In genomic region chr2:148242242-148242641, GRCm38 (mm10) we compare ENCODE assay signal across 27 mouse cellular contexts.
DNase-seq lines count a peak whose midpoint lies in the region; ATAC-seq lines count a peak whose summit lies in the region.
"Had no signal": no experiment of that assay in that cellular context is flagged by ENCODE, and none has a peak within 500 bp of the region (broad histone marks: within the 10 kb centered on the region; RNA-seq: fewer than 3 reads in every experiment).

No protein-coding gene starts in this region.

- no peak overlapping the region for H3K27ac ChIP-seq in forebrain, embryonic 12.5 days
- H3K27ac ChIP-seq in forebrain, embryonic 10.5 days: no peak overlapping the region
- H3K27ac ChIP-seq in embryonic facial prominence, embryonic 14.5 days (replicated peaks; ENCODE audit: low read depth, low read length): no peak overlapping the region
- peak overlapping the region; percentile 20; the same call in 1 of the 2 replicates for H3K27ac ChIP-seq in kidney, embryonic 16.5 days (ENCODE audit: low read length)
- no peak overlapping the region for H3K27ac ChIP-seq in midbrain, embryonic 16.5 days (ENCODE audit: low read length)
- H3K27ac ChIP-seq: gastrocnemius, adult 2 months; heart, embryonic 15.5 days; hindbrain, embryonic 15.5 days; limb, embryonic 10.5 days; macrophage; midbrain, embryonic 15.5 days; neural tube, embryonic 13.5 days; stomach, embryonic 15.5 days had no signal

- peak; percentile 59; the same call in 1 of the 2 replicates for ATAC-seq in forebrain, embryonic 12.5 days (ENCODE audit: low FRiP score)
- ATAC-seq in embryonic facial prominence, embryonic 14.5 days (ENCODE audit: low read depth): peak; percentile 47; the same call in 1 of the 2 replicates
- ATAC-seq in kidney, embryonic 16.5 days (ENCODE audit: low FRiP score, low TSS enrichment): peak; percentile 87
- no peak for ATAC-seq in midbrain, embryonic 16.5 days
- ATAC-seq: liver, postnatal 0 days; lung, postnatal 0 days; midbrain, embryonic 15.5 days had no signal

- 55% methylated on average over 4 of the region's 4 CpGs for WGBS in forebrain, embryonic 12.5 days
- 72% methylated on average over 4 of the region's 4 CpGs for WGBS in forebrain, embryonic 10.5 days
- WGBS in embryonic facial prominence, embryonic 14.5 days: 62% methylated on average over 4 of the region's 4 CpGs
- 35% methylated on average over 4 of the region's 4 CpGs for WGBS in kidney, embryonic 16.5 days
- WGBS in midbrain, embryonic 16.5 days: 78% methylated on average over 4 of the region's 4 CpGs

- no peak overlapping the region for H3K4me3 ChIP-seq in forebrain, embryonic 12.5 days (replicated peaks)
- no peak overlapping the region for H3K4me3 ChIP-seq in forebrain, embryonic 10.5 days
- H3K4me3 ChIP-seq in embryonic facial prominence, embryonic 14.5 days (ENCODE audit: low read depth, low read length): no peak overlapping the region
- H3K4me3 ChIP-seq in kidney, embryonic 16.5 days (ENCODE audit: low read length): no peak overlapping the region
- H3K4me3 ChIP-seq in midbrain, embryonic 16.5 days (ENCODE audit: low read depth, low read length): no peak overlapping the region
- H3K4me3 ChIP-seq: gastrocnemius, adult 2 months; heart, embryonic 15.5 days; hindbrain, embryonic 15.5 days; limb, embryonic 10.5 days; midbrain, embryonic 15.5 days; myocyte; neural tube, embryonic 13.5 days; stomach, embryonic 15.5 days had no signal

- DNase-seq in forebrain, embryonic 10.5 days (ENCODE audit: extremely low spot score, low spot score): no peak
- DNase-seq in Muller cell, postnatal 12 days (ENCODE audit: inconsistent ontology term): peak; percentile 60
- peak; percentile 51 for DNase-seq in embryonic facial prominence, embryonic 14.5 days (ENCODE audit: low spot score)
- no peak for DNase-seq in right cerebral cortex, postnatal 14 days
- DNase-seq in urinary bladder, postnatal 14 days (ENCODE audit: low spot score): no peak
- DNase-seq: adrenal gland, adult 8-10 months; cerebellum, adult 2 months; cerebellum, postnatal 25 days; gastrocnemius, adult 2 months; heart, postnatal 36 days; liver; liver, postnatal 0 days; right cerebral cortex, adult 18-20 months; thymus, adult 18-20 months; thymus, postnatal 36 days had no signal

- H3K36me3 ChIP-seq in forebrain, embryonic 12.5 days (replicated peaks): no peaks in the 10 kb centered on the region
- H3K36me3 ChIP-seq in forebrain, embryonic 10.5 days (replicated peaks): no peaks in the 10 kb centered on the region
- H3K36me3 ChIP-seq in embryonic facial prominence, embryonic 14.5 days (ENCODE audit: control insufficient read depth, insufficient read depth, low read length): no peaks in the 10 kb centered on the region
- H3K36me3 ChIP-seq in kidney, embryonic 16.5 days (ENCODE audit: insufficient read depth, low read length): no peaks in the 10 kb centered on the region
- H3K36me3 ChIP-seq in midbrain, embryonic 16.5 days (ENCODE audit: control insufficient read depth, insufficient read depth, low read length): no peaks in the 10 kb centered on the region
- H3K36me3 ChIP-seq: heart, embryonic 15.5 days; hindbrain, embryonic 15.5 days; limb, embryonic 10.5 days; midbrain, embryonic 15.5 days; neural tube, embryonic 13.5 days; stomach, embryonic 15.5 days had no signal

- no peaks in the 10 kb centered on the region for H3K9me3 ChIP-seq in forebrain, embryonic 12.5 days
- H3K9me3 ChIP-seq in forebrain, embryonic 10.5 days: no peaks in the 10 kb centered on the region
- no peaks in the 10 kb centered on the region for H3K9me3 ChIP-seq in embryonic facial prominence, embryonic 14.5 days (ENCODE audit: control insufficient read depth, low read length)
- H3K9me3 ChIP-seq in kidney, embryonic 16.5 days (ENCODE audit: low read length): no peaks in the 10 kb centered on the region
- no peaks in the 10 kb centered on the region for H3K9me3 ChIP-seq in midbrain, embryonic 16.5 days (replicated peaks; ENCODE audit: control insufficient read depth, low read length, poor library complexity, severe bottlenecking)
- H3K9me3 ChIP-seq: heart, embryonic 15.5 days; hindbrain, embryonic 15.5 days; limb, embryonic 10.5 days; midbrain, embryonic 15.5 days; neural tube, embryonic 13.5 days; stomach, embryonic 15.5 days had no signal

- no peaks in the 10 kb centered on the region for H3K27me3 ChIP-seq in forebrain, embryonic 12.5 days
- no peaks in the 10 kb centered on the region for H3K27me3 ChIP-seq in forebrain, embryonic 10.5 days (ENCODE audit: poor library complexity, severe bottlenecking)
- no peaks in the 10 kb centered on the region for H3K27me3 ChIP-seq in embryonic facial prominence, embryonic 14.5 days (replicated peaks; ENCODE audit: control insufficient read depth, insufficient read depth, low read length)
- no peaks in the 10 kb centered on the region for H3K27me3 ChIP-seq in kidney, embryonic 16.5 days (ENCODE audit: insufficient read depth, low read length)
- no peaks in the 10 kb centered on the region for H3K27me3 ChIP-seq in midbrain, embryonic 16.5 days (ENCODE audit: control insufficient read depth, insufficient read depth, low read depth, low read length)
- H3K27me3 ChIP-seq: hindbrain, embryonic 15.5 days; midbrain, embryonic 15.5 days; neural tube, embryonic 13.5 days; stomach, embryonic 15.5 days had no signal

- no peak overlapping the region for H3K4me2 ChIP-seq in forebrain, embryonic 12.5 days
- H3K4me2 ChIP-seq in embryonic facial prominence, embryonic 14.5 days (ENCODE audit: low read depth, low read length): no peak overlapping the region
- H3K4me2 ChIP-seq in kidney, embryonic 16.5 days (replicated peaks; ENCODE audit: low read depth, low read length): no peak overlapping the region
- no peak overlapping the region for H3K4me2 ChIP-seq in midbrain, embryonic 16.5 days (ENCODE audit: low read length)
- H3K4me2 ChIP-seq: heart, embryonic 15.5 days; hindbrain, embryonic 15.5 days; midbrain, embryonic 15.5 days; neural tube, embryonic 13.5 days; stomach, embryonic 15.5 days had no signal

- no peak overlapping the region for H3K9ac ChIP-seq in forebrain, embryonic 12.5 days
- no peak overlapping the region for H3K9ac ChIP-seq in embryonic facial prominence, embryonic 14.5 days (ENCODE audit: low read depth, low read length)
- H3K9ac ChIP-seq in kidney, embryonic 16.5 days (replicated peaks; ENCODE audit: low read length): no peak overlapping the region
- H3K9ac ChIP-seq in midbrain, embryonic 16.5 days (ENCODE audit: low read depth, low read length): no peak overlapping the region
- H3K9ac ChIP-seq: heart, embryonic 15.5 days; hindbrain, embryonic 15.5 days; liver, postnatal 0 days; midbrain, embryonic 15.5 days; neural tube, embryonic 13.5 days; stomach, embryonic 15.5 days had no signal

- no peaks in the 10 kb centered on the region for H3K4me1 ChIP-seq in forebrain, embryonic 12.5 days
- H3K4me1 ChIP-seq in forebrain, embryonic 10.5 days: peaks cover 19% of the 10 kb centered on the region
- no peaks in the 10 kb centered on the region for H3K4me1 ChIP-seq in embryonic facial prominence, embryonic 14.5 days (ENCODE audit: control insufficient read depth, insufficient read depth, low read length)
- peaks cover 21% of the 10 kb centered on the region for H3K4me1 ChIP-seq in kidney, embryonic 16.5 days (ENCODE audit: insufficient read depth, low read length)
- no peaks in the 10 kb centered on the region for H3K4me1 ChIP-seq in midbrain, embryonic 16.5 days (ENCODE audit: control insufficient read depth, insufficient read depth, low read length)
- H3K4me1 ChIP-seq: heart, embryonic 15.5 days; hindbrain, embryonic 15.5 days; limb, embryonic 10.5 days; midbrain, embryonic 15.5 days; neural tube, embryonic 13.5 days; stomach, embryonic 15.5 days had no signal

Comparison
In these comparisons a context has a peak if more than half of its experiments do, and no peak if none do; other contexts are left out.
1. DNase-seq: peak in Muller cell, postnatal 12 days (single experiment) and embryonic facial prominence, embryonic 14.5 days (single experiment); none in forebrain, embryonic 10.5 days (single experiment), right cerebral cortex, postnatal 14 days (single experiment) and urinary bladder, postnatal 14 days (single experiment).